Mouse (Mus musculus) kidney, adult 11 months (tissue): Measurements from ENCODE around the gene Cbln3.

Source experiments
- DNase-seq: peaks from one replicate; pipeline ENCODE4 v3.0.0; 2022

The Cbln3 gene

DNA sequence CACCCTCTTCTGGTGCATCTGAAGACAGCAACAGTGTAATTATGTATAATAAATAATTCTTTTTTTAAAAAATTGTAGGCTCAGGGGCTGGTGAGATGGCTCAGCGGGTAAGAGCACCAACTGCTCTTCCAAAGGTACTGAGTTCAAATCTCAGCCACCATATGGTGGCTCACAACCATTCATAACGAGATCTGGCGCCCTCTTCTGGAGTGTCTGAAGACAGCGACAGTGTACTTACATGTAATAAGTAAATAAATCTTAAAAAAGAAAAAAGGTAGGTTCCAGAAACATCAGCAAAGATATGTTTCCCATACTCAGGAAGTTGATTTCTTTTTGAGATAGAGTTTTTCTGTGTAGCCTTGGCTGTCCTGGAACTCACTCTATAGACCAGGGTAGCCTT, 41.4 kb downstream of the Cbln3 start:
- no peak for DNase-seq

DNA sequence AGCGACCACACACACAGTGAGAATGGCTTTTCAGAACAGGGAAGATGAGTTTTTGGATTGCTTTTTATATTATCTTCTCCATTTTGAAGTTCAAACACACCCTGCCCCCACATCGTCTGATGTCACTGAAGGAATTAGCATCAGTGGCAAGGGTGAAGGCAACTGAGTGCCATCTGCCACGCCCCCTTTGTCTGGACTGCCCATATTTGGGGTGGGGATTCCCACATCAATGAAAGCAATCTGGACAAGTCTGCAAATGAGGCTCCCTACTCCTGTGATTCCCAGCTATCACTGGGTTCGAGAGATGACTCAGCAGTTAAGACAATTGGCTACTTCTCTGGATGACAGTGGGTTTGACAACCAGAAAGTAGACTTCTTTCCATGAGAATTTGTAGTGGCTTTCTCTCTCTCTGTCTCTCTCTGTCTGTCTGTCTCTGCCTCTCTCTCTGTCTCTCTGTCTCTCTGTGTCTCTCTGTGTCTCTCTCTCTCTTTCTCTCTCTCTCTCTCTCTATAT, 43.3 kb downstream of the Cbln3 start:
- DNase-seq = no peak

DNA sequence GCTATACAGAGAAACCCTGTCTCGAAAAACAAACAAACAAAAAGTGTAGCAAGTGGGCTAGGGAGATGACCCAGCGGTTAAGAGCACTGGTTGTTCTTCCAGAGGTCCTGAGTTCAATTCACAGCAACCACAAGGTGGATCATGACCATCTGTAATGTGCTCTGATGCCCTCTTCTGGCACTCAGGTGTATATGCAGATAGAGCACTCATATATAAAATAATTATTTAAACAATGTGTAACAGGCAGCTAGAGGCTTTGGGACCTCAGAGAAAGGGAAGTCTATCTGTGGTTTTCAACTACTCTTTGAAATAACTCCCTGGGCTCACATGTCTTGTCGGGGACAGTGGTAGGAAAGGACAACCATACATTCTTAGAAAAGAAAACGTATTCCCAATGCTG, 45.5 kb downstream of the Cbln3 start:
- DNase-seq = no peak

DNA sequence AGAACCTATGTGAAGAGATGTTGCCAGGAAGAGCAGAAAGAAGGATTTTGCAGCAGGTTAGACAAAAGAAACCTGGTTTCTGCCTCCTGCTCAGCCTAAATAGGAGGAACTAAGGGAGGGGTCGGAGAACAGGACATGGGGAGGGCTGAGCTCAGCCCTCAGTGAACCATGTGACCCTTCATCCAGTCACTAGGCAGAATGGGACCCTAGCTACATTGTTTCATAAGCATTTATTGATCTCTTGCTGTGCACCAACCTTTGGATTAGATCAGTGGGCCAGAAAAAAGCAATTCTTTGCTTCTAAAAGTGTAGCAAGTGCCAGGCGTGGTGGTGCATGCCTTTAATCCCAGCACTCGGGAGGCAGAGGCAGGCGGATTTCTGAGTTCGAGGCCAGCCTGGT, 45.9 kb downstream of the Cbln3 start:
- DNase-seq = no peak

DNA sequence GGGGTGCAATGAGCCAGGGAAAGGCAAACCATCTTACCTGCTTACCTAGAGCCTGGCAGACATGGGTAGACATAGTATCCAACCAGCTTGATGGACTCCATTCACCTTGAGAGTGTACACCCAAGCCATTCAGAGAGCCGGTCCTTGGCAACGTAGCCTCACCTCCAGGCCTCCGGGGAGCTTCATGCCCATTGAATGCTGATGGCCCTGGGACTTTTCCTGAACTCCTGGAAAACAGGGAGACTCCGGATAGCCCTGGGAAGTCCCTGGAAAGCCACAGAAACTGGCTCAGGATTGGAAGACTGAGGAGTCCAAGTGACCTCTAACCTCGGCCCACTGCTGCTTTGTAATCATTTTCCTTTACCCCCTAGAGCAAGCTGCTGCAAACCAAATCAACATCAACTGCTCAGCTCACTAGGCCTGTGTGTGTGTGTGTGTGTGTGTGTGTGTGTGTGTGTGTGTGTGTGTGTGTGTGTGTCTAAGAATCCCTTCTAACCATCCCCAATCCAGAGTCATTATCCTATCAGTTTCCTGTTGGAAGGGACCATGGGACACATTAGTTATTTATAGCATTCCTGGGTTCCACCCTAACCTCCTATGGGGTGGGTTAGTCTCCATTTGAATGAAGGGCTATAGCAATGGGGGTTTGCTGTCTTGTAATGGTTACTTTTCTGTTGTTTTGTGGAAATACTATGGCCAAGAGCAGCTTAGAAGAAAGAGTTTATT, 49.2 kb downstream of the Cbln3 start:
- DNase-seq = no peak

DNA sequence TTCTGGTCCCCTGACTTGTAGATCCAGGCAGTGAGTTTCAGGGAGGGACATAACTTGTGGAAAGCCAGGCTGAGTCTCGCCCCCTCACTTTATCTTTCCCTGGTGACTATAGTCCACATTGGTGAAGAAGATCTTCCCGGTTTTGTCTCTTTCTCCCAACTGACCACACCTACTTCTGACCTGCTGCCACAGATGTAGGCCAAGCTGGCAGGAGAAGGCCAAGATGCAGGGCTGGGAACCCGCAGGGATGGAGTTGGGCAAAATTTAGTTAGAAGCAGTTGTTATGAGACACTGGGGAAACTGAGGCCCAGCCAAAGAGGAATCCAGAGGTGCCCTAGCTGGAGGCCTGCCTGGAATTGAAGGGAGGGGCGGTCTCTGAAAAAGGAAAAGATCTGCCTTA, 51.1 kb downstream of the Cbln3 start:
- no peak for DNase-seq

DNA sequence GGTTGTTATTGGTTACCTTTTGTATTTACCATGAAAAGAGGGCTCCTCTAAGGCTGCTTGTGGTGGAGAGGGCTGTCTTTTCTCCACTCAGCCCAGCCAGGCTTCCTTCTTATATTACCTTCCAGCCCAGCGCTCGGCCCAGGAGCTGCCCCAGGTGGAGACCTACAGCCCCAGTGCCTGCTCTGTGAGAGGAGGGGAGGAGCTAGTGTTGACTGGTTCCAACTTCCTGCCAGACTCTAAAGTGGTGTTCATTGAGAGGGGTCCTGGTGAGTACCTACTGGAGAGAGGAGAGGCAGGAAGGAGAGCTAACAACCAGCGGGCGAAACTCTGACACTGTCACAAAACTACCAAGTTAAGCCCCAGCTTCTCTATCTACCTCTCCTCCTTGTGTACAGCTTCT, 53.9 kb downstream of the Cbln3 start:
- no peak for DNase-seq

DNA sequence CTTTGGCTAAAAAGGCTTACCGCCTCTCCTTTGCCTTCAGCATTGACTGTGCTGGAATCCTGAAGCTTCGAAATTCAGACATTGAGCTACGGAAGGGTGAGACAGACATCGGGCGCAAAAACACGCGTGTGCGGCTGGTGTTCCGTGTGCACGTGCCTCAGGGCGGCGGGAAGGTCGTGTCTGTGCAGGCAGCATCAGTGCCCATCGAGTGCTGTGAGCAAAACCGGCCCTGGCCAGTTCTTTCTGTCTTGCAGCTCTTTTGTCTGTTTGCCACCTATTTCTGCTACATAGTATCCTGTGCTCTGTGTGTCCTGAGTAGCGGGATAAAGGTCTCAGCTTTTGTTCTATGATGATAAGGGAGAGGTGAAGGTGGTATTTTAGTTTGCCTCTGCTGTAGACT, 54.3 kb downstream of the Cbln3 start:
- no peak for DNase-seq
